Comparison of ENCODE assay signal across 21 mouse cellular contexts in the genomic region with DNA sequence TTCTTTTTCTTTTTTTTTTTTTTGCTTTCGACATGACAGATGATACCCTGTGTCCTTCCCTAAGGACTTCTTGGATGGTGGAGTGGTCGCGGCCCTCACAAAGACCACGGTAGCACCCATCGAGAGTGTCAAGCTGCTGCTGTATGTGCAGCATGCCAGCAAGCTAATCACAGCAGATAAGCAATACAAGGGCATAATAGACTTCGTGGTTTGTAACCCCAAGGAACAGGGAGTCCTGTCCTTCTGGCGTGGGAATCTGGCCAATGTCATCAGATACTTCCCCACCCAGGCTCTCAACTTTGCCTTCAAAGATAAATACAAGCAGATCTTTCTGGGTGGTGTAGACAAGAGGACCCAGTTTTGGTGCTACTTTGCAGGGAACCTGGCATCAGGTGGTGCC.
"Had no signal": no experiment of that assay in that cellular context is flagged by ENCODE, and none has a peak within 500 bp of the region (broad histone marks: within the 10 kb centered on the region; RNA-seq: fewer than 3 reads in every experiment).

No protein-coding gene starts in this region.

- H3K36me3 ChIP-seq: limb, embryonic 12.5 days; limb, embryonic 15.5 days; midbrain, embryonic 12.5 days; midbrain, embryonic 15.5 days; neural tube, embryonic 12.5 days; neural tube, embryonic 15.5 days had no signal

- DNase-seq: kidney, adult 18-20 months; kidney, adult 9 months; kidney, postnatal 14 days; kidney, postnatal 4 days; left cerebral cortex, postnatal 4 days; liver, postnatal 0 days; lung, embryonic 14.5 days; retina, postnatal 1 day; right cerebral cortex, postnatal 25 days; thymus, adult 18-20 months; thymus, postnatal 36 days had no signal

- H3K27me3 ChIP-seq: limb, embryonic 12.5 days; limb, embryonic 15.5 days; midbrain, embryonic 12.5 days; midbrain, embryonic 15.5 days; neural tube, embryonic 12.5 days; neural tube, embryonic 15.5 days had no signal

- H3K4me2 ChIP-seq: limb, embryonic 12.5 days; limb, embryonic 15.5 days; liver, embryonic 11.5 days; lung, embryonic 14.5 days; midbrain, embryonic 12.5 days; midbrain, embryonic 15.5 days; neural tube, embryonic 12.5 days; neural tube, embryonic 15.5 days had no signal

- H3K4me3 ChIP-seq: limb, embryonic 12.5 days; limb, embryonic 15.5 days; midbrain, embryonic 12.5 days; midbrain, embryonic 15.5 days; neural tube, embryonic 12.5 days; neural tube, embryonic 15.5 days had no signal

- ATAC-seq: liver, postnatal 0 days; lung, postnatal 0 days; midbrain, embryonic 15.5 days had no signal

- H3K4me1 ChIP-seq: limb, embryonic 12.5 days; limb, embryonic 15.5 days; midbrain, embryonic 12.5 days; midbrain, embryonic 15.5 days; neural tube, embryonic 12.5 days; neural tube, embryonic 15.5 days had no signal

- H3K27ac ChIP-seq: limb, embryonic 12.5 days; limb, embryonic 15.5 days; liver, embryonic 14.5 days; macrophage; midbrain, embryonic 12.5 days; midbrain, embryonic 15.5 days; neural tube, embryonic 12.5 days; neural tube, embryonic 15.5 days had no signal

- H3K9me3 ChIP-seq: limb, embryonic 12.5 days; limb, embryonic 15.5 days; midbrain, embryonic 12.5 days; midbrain, embryonic 15.5 days; neural tube, embryonic 12.5 days; neural tube, embryonic 15.5 days had no signal

- H3K9ac ChIP-seq: limb, embryonic 12.5 days; limb, embryonic 15.5 days; liver, embryonic 14.5 days; liver, postnatal 0 days; lung, embryonic 14.5 days; midbrain, embryonic 12.5 days; midbrain, embryonic 15.5 days; neural tube, embryonic 12.5 days; neural tube, embryonic 15.5 days had no signal
